ENCODE assay signal across 24 mouse cellular contexts in the genomic region with DNA sequence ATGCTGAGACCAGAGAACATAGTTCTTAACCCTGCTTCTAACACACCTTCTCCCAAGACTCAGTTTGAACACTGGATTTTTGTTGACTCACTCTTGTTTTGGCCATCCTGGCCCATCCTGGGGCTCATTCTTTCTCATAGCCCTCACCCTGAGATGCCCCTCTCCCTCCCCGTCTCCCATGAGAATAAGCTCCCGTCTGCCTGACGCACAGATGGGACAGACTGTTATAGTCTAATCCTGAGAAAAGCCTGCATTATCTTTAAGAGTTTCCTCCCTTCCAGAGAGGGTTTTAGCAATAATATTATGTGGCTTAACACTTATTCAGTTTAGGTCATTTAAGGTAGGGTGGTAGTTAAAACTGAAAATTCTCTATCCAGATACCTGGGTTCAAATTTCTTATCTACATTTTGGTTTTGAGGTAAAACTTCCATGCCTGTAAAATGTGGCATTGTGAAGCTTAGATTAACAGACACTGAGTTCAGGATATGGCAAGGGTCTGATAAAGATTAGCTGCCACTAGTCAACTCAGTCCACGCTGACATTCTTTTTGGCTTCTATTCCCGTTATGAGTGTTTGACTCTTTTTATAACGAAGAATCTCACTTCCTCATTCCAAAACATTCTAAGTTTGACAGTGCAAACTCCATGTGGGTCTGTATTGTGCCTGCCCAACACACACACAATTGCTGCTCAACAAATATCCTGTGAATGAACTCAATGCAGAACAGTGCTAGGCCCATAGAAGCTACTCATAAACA.
DNase-seq lines count a peak whose midpoint lies in the region; ATAC-seq lines count a peak whose summit lies in the region.
"Had no signal": no experiment of that assay in that cellular context is flagged by ENCODE, and none has a peak within 500 bp of the region (broad histone marks: within the 10 kb centered on the region; RNA-seq: fewer than 3 reads in every experiment).

No protein-coding gene starts in this region.

- no peak overlapping the region for H3K9ac ChIP-seq in liver, embryonic 11.5 days (ENCODE audit: low read depth, low read length)
- no peak overlapping the region for H3K9ac ChIP-seq in liver, embryonic 16.5 days (ENCODE audit: low read depth, low read length)
- H3K9ac ChIP-seq: forebrain, embryonic 12.5 days; hindbrain, embryonic 14.5 days; intestine, embryonic 15.5 days; kidney, embryonic 15.5 days; limb, embryonic 13.5 days; lung, embryonic 15.5 days had no signal

- no peak for DNase-seq in liver, embryonic 11.5 days (ENCODE audit: low spot score)
- no peak for DNase-seq in liver
- no peak for DNase-seq in Muller cell, postnatal 12 days (ENCODE audit: inconsistent ontology term)
- DNase-seq in frontal cortex, postnatal 10 days (ENCODE audit: low spot score in 2 of 2): no peak
- no peak for DNase-seq in thymus, postnatal 4 days
- DNase-seq: adrenal gland, postnatal 14 days; cerebellum, adult 18-20 months; cerebellum, postnatal 36 days; gastrocnemius, postnatal 14 days; kidney, postnatal 4 days; layer of hippocampus, adult 9-11 months; midbrain, embryonic 14.5 days; right cerebral cortex, postnatal 25 days; thymus, adult 2 months had no signal

- WGBS in liver, embryonic 11.5 days: 37% methylated on average over 6 of the region's 6 CpGs
- WGBS in liver, embryonic 16.5 days (ENCODE audit: insufficient replicate concordance): 22% methylated on average over 6 of the region's 6 CpGs

- H3K36me3 ChIP-seq in liver, embryonic 11.5 days (ENCODE audit: control insufficient read depth, insufficient read depth, low read length): no peaks in the 10 kb centered on the region; the same call in 1 of the 2 replicates
- H3K36me3 ChIP-seq in liver, embryonic 16.5 days (ENCODE audit: control insufficient read depth, insufficient read depth): no peaks in the 10 kb centered on the region
- H3K36me3 ChIP-seq: intestine, embryonic 15.5 days; kidney, embryonic 15.5 days; limb, embryonic 13.5 days; lung, embryonic 15.5 days had no signal

- peak; percentile 87 for ATAC-seq in liver, embryonic 11.5 days (replicated peaks; ENCODE audit: low FRiP score)
- peak; percentile 71 for ATAC-seq in erythroid progenitor cell, adult 5-6 weeks (replicated peaks; ENCODE audit: low FRiP score, poor library complexity, severe bottlenecking)
- peak; percentile 83 for ATAC-seq in liver, embryonic 16.5 days (ENCODE audit: low read depth)
- ATAC-seq in cerebellum, adult (ENCODE audit: insufficient number of reproducible peaks, low FRiP score, low TSS enrichment): no peak
- ATAC-seq: intestine, embryonic 15.5 days had no signal

- no peak overlapping the region for H3K4me2 ChIP-seq in liver, embryonic 11.5 days
- no peak overlapping the region for H3K4me2 ChIP-seq in liver, embryonic 16.5 days (ENCODE audit: low read depth, low read length)
- H3K4me2 ChIP-seq: forebrain, embryonic 12.5 days; hindbrain, embryonic 14.5 days; intestine, embryonic 15.5 days; kidney, embryonic 15.5 days; limb, embryonic 13.5 days; lung, embryonic 15.5 days had no signal

- no peak overlapping the region for H3K4me3 ChIP-seq in liver, embryonic 11.5 days (ENCODE audit: low read depth, low read length)
- no peak overlapping the region for H3K4me3 ChIP-seq in liver, embryonic 16.5 days (ENCODE audit: low read depth, low read length)
- H3K4me3 ChIP-seq: forebrain, embryonic 12.5 days; intestine, embryonic 15.5 days; kidney, embryonic 15.5 days; limb, embryonic 13.5 days; lung, embryonic 15.5 days had no signal

- H3K27me3 ChIP-seq in liver, embryonic 11.5 days (replicated peaks; ENCODE audit: control insufficient read depth, insufficient read depth, low read length): no peaks in the 10 kb centered on the region
- no peaks in the 10 kb centered on the region for H3K27me3 ChIP-seq in liver, embryonic 16.5 days (ENCODE audit: control insufficient read depth, insufficient read depth, low read depth, low read length)
- H3K27me3 ChIP-seq: forebrain, embryonic 12.5 days; intestine, embryonic 15.5 days; kidney, embryonic 15.5 days; limb, embryonic 13.5 days; lung, embryonic 15.5 days had no signal

- peaks cover 8% of the 10 kb centered on the region for H3K4me1 ChIP-seq in liver, embryonic 11.5 days (replicated peaks; ENCODE audit: control insufficient read depth, insufficient read depth, low read length)
- H3K4me1 ChIP-seq in liver, embryonic 16.5 days (ENCODE audit: control insufficient read depth, low read depth, low read length): peaks cover 11% of the 10 kb centered on the region
- H3K4me1 ChIP-seq: forebrain, embryonic 12.5 days; intestine, embryonic 15.5 days; kidney, embryonic 15.5 days; lung, embryonic 15.5 days had no signal

- H3K27ac ChIP-seq in liver, embryonic 11.5 days (ENCODE audit: low read depth, low read length): no peak overlapping the region; the same call in 1 of the 2 replicates
- 0 out of 2 replicates have a peak overlapping the region, but pooled peaks have one; percentile 21 for H3K27ac ChIP-seq in liver, embryonic 16.5 days (ENCODE audit: low read length)
- H3K27ac ChIP-seq: forebrain, embryonic 12.5 days; hindbrain, embryonic 14.5 days; intestine, embryonic 15.5 days; kidney, embryonic 15.5 days; limb, embryonic 13.5 days; lung, embryonic 15.5 days; macrophage had no signal

- H3K9me3 ChIP-seq in liver, embryonic 11.5 days (ENCODE audit: control insufficient read depth, low read length): no peaks in the 10 kb centered on the region
- H3K9me3 ChIP-seq in liver, embryonic 16.5 days (replicated peaks; ENCODE audit: control insufficient read depth, low read length): no peaks in the 10 kb centered on the region
- H3K9me3 ChIP-seq: forebrain, embryonic 12.5 days; intestine, embryonic 15.5 days; kidney, embryonic 15.5 days; limb, embryonic 13.5 days; lung, embryonic 15.5 days had no signal
